Mouse (Mus musculus) liver (tissue): ENCODE results near the gene Bpifb4.

Source experiments
- DNase-seq: peaks from one replicate; pipeline ENCODE4 v3.0.0-alpha.2; 2020; ENCODE audit warnings: mixed read lengths

The Bpifb4 gene

DNA sequence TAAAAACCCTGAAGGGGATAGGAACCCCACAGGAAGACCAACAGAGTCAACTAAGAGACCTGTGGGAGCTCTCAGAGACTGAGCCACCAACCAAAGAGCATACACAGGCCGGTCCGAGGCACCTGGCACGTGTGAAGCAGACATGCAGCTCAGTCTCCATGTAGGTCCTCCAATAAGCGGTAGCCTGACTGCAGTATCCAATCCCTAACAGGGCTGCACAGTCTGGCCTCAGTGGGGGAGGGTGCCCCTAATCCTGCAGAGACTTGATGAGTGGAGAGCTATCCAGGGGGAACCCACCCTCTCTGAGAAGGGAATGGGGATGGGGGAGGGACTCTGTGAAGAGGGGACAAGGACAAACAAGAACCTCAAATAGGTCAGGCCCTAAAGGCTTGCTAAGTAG is 67.7 kb downstream of the Bpifb4 start:
- DNase-seq = no peak

DNA sequence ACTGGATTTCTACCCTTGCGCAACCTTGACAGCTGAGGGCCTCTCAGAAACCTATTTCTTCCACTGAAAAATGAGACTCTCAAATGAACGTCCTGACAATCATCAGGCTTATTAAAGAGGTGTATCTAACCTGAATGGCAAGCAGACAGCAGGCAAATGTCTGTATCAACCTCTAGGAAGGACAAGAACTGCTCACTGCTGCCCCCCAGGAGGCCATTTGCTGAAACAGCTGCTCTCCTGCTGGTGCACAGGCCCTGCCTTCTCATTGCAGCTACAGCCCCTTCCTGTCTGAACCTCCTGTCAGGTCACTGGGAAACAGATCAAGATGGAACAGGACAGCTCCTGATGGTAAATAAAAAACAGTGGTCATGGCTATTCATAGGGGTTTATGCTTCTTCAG is 68.3 kb downstream of the Bpifb4 start:
- no peak for DNase-seq

DNA sequence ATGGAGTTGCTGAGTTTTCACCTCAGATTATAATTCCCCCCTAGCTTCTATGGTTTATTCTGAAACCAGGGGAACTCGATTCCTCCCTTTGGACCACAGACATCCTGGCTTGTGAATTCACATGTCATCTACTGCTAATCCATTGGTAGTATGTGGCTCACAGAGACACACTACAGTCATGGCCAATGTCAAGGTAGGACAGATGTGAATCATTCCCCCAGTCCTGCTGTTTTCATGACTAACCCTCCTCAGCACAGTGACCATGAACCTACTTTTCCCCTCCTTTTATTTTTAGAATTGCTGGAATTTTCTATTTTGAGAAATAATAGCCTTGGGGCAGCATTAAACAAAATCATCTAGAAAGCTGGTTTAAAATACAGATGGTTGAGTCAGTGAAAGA is 69.4 kb downstream of the Bpifb4 start:
- DNase-seq = no peak

DNA sequence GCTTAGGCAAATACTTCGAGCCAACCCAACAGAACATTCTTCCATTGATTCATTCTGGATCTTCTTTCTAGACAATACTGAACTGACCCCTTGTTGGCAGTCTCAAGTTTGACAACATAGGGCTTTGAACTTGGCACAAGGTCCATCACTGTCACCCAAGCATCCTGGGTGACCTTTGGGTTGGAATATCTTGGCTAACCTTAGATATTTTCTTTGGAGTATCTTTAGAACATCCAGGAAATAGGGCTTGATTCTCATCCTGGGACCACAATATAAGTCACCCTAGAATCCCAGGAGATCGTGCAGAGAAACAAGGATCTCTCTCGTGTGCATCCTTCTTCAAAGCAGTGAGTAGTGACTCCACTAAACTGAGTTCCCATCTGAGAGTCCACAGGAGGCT is 70.0 kb downstream of the Bpifb4 start, which contains the start of gene Bpifa2:
Bpifa2 (plus strand) TSS at position 301 of the 400 bp plus-strand sequence.
- DNase-seq = no peak
